Mouse (Mus musculus) thymus, postnatal 10 days (tissue): ENCODE results near the gene Fosl1.
"Not testable (repeated sequence)": the region's sequence is repeated elsewhere in the genome, so short reads cannot be mapped to it uniquely, and the experiment has no call there.

Source experiments
- DNase-seq, 2 experiments: peaks; one replicate each; pipeline ENCODE4 v3.0.0; 2021; ENCODE audit warnings: low spot score in 2 of 2

The Fosl1 gene

GRCm38 (mm10) chr19:5481398-5481797 is 34.1 kb downstream of the Fosl1 start:
- DNase-seq: no peak

GRCm38 (mm10) chr19:5483386-5484359 is 36.3 kb downstream of the Fosl1 start:
- DNase-seq: peak in 1 of 2 experiments; percentile 2

DNA sequence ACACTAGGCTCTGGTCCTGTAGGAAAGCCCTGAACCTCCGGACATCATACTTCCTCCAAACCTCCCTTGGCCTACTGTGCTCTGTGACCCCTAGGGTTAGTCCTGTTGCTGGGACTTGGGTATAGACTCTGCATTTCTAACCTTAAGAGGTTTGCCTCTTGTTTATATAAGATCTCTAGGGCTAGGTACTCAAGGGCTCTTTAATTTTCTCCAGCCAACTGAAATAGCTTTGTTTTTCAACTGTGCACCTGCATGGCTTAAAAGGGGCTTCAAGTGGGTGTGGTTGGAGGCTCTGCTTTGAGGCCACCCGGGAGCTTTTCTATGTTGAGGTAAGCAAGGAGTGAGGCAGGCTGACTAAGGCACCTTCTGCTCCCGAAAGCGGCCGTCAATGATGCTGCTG is 37.1 kb downstream of the Fosl1 start:
- no peak for DNase-seq

GRCm38 (mm10) chr19:5485371-5485770 is 38.0 kb downstream of the Fosl1 start:
- DNase-seq: no peak

GRCm38 (mm10) chr19:5485821-5486220 is 38.5 kb downstream of the Fosl1 start:
- no peak for DNase-seq

- DNase-seq: no peak
Observed at GRCm38 (mm10) chr19:5486286-5486685, 38.9 kb downstream of the Fosl1 start.

DNA sequence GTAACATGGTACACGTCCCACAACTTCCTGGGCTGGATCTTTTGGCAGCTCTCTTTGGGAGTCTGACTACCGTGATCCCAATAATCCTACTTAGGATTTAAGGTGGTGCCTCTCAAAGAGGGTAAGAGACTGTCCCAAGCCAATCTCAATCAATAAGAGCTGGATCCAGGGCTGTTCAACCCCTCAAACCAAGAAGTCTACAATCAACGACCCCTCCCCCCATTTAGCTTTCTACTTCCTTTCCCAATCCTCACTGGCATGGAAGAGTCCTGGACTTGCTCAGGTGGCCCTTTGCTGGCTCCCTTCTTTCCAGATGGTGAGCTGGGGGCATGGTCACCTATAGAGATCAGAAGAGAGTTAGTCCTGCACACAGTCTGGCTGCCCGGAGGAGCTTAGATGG is 39.4 kb downstream of the Fosl1 start:
- DNase-seq: no peak

- DNase-seq: peak; percentile 93 to 98
Observed at GRCm38 (mm10) chr19:5487768-5488550, 40.6 kb downstream of the Fosl1 start, which contains the start of gene Mus81. Gene Mus81 (minus strand): TSS chr19:5488402.

- DNase-seq: peak; percentile 98 to 99
Observed at GRCm38 (mm10) chr19:5488878-5489571, 41.7 kb downstream of the Fosl1 start.

DNA sequence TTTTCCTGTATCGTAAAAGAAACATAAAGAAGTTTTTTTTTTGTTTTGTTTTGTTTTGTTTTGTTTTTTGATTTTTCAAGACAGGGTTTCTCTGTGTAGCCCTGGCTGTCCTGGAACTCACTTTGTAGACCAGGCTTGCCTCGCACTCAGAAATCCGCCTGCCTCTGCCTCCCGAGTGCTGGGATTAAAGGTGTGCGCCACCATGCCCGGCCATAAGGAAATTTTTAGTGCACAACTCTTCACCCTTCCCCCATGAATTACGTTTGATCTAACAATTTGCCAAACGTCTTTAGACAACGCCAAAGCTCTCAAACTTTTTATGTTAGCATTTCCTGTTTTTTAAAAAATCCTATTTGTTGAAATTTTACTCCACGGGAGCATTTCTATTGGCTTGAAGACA is 42.4 kb downstream of the Fosl1 start:
- not testable (repeated sequence) for DNase-seq

GRCm38 (mm10) chr19:5490313-5490897 is 43.1 kb downstream of the Fosl1 start, which contains the start of gene Cfl1:
Gene Cfl1 (plus strand): TSS chr19:5490455.
- DNase-seq: peak; percentile 94 to 95

GRCm38 (mm10) chr19:5490898-5491708 is 43.8 kb downstream of the Fosl1 start:
- DNase-seq: peak; percentile 78 to 81

- no peak for DNase-seq
Observed at GRCm38 (mm10) chr19:5492641-5493040, 45.3 kb downstream of the Fosl1 start.

DNA sequence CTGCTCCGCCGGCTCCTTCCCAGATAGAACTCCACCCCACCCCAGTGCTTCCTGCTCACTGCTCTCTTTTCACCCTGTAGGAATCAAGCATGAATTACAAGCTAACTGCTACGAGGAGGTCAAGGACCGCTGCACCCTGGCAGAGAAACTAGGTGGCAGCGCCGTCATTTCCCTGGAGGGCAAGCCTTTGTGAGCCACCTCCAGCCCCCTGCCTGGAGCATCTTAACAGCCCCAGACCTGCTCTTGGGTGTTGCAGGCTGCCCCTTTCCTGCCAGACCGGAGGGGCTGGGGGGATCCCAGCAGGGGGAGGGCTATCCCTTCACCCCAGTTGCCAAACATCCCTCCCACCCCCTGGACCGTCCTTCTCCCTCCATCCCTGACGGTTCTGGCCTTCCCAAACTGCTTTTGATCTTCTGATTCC is 46.0 kb downstream of the Fosl1 start:
- not testable (repeated sequence) for DNase-seq

- DNase-seq: no peak
Observed at GRCm38 (mm10) chr19:5494314-5494713, 47.0 kb downstream of the Fosl1 start.

- DNase-seq: no peak
Observed at GRCm38 (mm10) chr19:5495353-5496051, 48.2 kb downstream of the Fosl1 start.

DNA sequence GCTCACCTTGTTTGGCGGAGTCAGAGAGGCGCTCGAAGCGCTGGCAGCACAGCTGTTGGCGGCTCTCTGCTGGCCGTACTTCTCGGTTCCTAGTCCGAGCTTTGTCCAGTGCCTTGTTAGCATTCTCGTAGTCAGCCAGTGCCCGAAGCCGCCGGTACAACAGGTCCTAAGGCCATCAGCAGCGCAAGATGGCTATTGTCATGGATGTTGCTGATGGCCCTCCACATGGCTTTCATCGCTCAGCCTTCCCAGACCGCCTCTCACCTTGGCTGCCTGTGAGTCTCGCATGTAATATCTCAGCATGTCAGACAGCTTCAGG is 48.7 kb downstream of the Fosl1 start:
- no peak for DNase-seq

DNA sequence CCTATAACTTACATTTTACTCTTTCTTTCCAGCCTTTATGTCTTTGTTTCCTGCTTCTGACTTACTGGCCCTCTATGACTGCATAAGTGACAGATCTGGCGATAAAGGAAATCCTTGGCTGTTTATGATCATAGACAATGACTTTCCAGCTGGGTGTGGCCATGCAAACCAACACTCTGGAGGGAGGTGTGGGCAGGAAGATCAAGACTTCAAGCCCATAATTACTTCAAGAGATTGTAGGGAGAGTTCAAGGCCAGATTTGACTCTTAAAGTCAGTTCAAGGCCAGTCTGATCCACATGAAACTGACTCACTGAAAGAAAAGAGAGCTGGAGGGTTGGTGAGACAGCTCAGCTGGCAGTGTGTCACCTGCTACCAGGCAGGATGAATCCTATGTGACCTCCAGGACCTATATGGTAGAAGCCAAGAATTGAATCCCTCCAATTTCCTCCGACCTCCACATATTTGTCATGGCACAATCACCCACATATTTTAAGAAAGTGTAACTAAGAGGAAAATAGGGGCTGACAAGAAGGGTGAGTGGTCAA is 53.1 kb downstream of the Fosl1 start:
- no peak for DNase-seq

GRCm38 (mm10) chr19:5503687-5504086 is 56.3 kb downstream of the Fosl1 start, which contains the start of gene 1700020D05Rik:
Gene 1700020D05Rik (minus strand): TSS chr19:5503787.
- no peak for DNase-seq
